Mouse (Mus musculus) lung, postnatal 0 days (tissue): ENCODE measurements around the gene P2ry2.

Experiments
- CTCF ChIP-seq: IDR thresholded peaks from 2 replicates; pipeline ENCODE4 v1.5.1; 2016; ENCODE audit warnings: antibody characterized with exemption, mild to moderate bottlenecking
- EP300 ChIP-seq: IDR thresholded peaks from 2 replicates; pipeline ENCODE4 v1.6.1; 2016; ENCODE audit warnings: antibody characterized with exemption, mild to moderate bottlenecking, control low read depth

DNA sequence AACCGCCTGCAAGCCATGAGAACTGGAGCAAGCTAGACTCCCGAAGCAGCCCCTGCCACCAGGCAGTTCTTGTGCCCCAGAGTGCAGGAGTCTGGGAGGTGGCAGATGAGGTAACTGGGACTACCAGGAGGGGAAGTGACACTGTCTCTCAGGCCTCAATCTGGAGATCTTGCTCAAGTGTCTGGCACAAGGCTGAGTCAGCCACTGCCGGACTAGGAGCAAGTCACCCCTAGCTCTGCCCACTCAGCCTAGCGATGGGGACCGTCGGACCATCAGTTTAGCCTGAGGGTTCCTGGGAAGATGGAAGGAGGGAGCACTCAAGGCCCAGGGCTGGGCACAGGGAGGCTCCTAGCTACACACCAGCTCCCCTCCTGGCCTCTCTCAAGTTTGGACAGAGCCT lies 48.4 kb downstream of the P2ry2 start:
- no peak for TF ChIP-seq CTCF
- TF ChIP-seq EP300: no peak
